Mouse (Mus musculus): ENCODE data around the gene Zc3h7b. TPM values are rescaled to one million over a fixed set of nuclear protein-coding genes. Genes with fewer than 3 reads are reported as not detected.
A peak's percentile ranks its signal among the peaks of the same experiment; 100 is the strongest.
"Not testable (repeated sequence)": the region's sequence is repeated elsewhere in the genome, so short reads cannot be mapped to it uniquely, and the experiment has no call there.

The Zc3h7b gene
- polyA plus RNA-seq (2015; fragmentation: Nextera tagmentation; extraction: Ambion mirVana), result 26.5 TPM in 2 replicates

DNA sequence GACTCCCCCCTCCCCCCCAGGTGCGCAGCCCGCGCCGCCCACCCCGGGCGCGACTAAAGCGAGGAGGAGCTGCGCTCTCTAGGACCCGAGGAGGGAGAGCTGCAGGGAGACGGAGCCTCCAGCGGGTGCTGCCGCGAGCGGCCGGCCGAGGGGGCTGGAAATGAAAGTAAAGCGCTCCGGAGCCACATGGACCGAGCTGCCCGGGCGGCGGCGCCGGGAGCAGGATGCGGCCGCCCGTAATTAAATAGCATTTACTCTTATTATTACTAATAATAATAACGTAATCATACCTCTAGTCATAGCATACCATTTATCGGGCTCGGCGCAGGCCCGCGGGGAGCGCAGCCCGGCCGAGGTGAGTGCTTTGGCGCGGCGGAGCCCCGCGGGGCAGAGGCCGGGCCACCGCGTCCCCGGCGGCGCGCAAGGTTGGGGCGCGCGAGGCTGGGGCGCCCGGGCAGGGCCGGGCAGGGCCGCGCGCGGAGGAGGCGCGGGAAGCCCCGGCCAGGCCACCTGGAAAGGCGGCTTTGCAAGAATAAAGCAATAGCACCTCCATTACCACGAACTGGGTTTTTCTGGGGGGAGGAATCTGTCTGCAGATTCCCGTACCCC, at the start of gene Zc3h7b, which contains the start of gene Rangap1:
Zc3h7b (plus strand) TSS at position 66 of the 609 bp plus-strand sequence.
Rangap1 (minus strand) TSS at position 539 of the 609 bp plus-strand sequence.
- H3K4me1 ChIP-seq (replicated peaks; ENCODE audit: insufficient read depth, low read length), result 0 out of 2 replicates have a peak, but pooled peaks cover 6% of the 10 kb centered on the region
- H3K4me3 ChIP-seq (replicated peaks; ENCODE audit: low read depth, low read length), result peak within 1 kb of the TSS; percentile 97
- H3K36me3 ChIP-seq (ENCODE audit: insufficient read depth, low read length), result no peaks in the 10 kb centered on the region
- peak within 1 kb of the TSS; percentile 92 for H3K9ac ChIP-seq (ENCODE audit: low read depth, low read length)
- ATAC-seq (replicated peaks; ENCODE audit: low FRiP score, low read depth), result peak; percentile 75
- peak; percentile 91 for DNase-seq (ENCODE audit: low spot score)
- H3K9me3 ChIP-seq (replicated peaks; ENCODE audit: low read length), result no peaks in the 10 kb centered on the region
- under 1% methylated on average over 62 of the region's 65 CpGs for WGBS
- peak; percentile 27 for TF ChIP-seq CTCF (IDR thresholded peaks at IDR 0.05; ENCODE audit: low read depth)
- H3K27ac ChIP-seq, result peak within 1 kb of the TSS; percentile 95
- H3K27me3 ChIP-seq (ENCODE audit: insufficient read depth, low read length), result no peaks in the 10 kb centered on the region
- H3K4me2 ChIP-seq (ENCODE audit: low read length), result peak within 1 kb of the TSS; percentile 89

DNA sequence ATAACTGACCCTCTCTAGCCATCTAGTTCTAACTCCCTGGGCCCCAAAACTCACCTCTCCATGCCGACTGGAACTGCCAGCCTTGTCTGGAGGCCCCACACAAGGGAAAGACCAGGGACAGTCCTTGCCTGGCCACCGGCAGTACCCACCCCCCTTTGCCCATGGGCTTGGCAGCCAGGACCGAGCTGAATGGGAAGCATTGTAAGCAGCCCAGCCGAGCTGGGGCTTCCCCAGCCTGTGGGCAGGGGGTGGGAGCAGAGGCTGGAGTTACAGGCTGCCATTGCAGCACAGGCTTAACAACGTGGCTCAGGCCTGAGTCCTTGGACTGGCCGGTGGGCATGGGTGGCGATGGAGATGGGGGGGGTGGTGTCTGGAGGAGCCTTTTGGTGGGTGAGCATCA, 47.7 kb upstream of the Zc3h7b start, which contains the start of gene Chadl:
Chadl (minus strand) TSS at position 113 of the 400 bp plus-strand sequence.
- H3K9me3 ChIP-seq (replicated peaks; ENCODE audit: low read length), result no peaks in the 10 kb centered on the region
- no peak within 1 kb of the TSS for H3K4me3 ChIP-seq (replicated peaks; ENCODE audit: low read depth, low read length)
- peaks cover 16% of the 10 kb centered on the region; the same call in 1 of the 2 replicates for H3K4me1 ChIP-seq (replicated peaks; ENCODE audit: insufficient read depth, low read length)
- no peak for TF ChIP-seq CTCF (IDR thresholded peaks at IDR 0.05; ENCODE audit: low read depth)
- WGBS, result 63% methylated on average over 7 of the region's 7 CpGs
- H3K27ac ChIP-seq, result no peak within 1 kb of the TSS
- DNase-seq (ENCODE audit: low spot score), result no peak
- no peak within 1 kb of the TSS for H3K9ac ChIP-seq (ENCODE audit: low read depth, low read length)
- H3K27me3 ChIP-seq (ENCODE audit: insufficient read depth, low read length), result peaks cover 14% of the 10 kb centered on the region
- ATAC-seq (replicated peaks; ENCODE audit: low FRiP score, low read depth), result no peak
- H3K36me3 ChIP-seq (ENCODE audit: insufficient read depth, low read length), result no peaks in the 10 kb centered on the region
- no peak within 1 kb of the TSS for H3K4me2 ChIP-seq (ENCODE audit: low read length)

DNA sequence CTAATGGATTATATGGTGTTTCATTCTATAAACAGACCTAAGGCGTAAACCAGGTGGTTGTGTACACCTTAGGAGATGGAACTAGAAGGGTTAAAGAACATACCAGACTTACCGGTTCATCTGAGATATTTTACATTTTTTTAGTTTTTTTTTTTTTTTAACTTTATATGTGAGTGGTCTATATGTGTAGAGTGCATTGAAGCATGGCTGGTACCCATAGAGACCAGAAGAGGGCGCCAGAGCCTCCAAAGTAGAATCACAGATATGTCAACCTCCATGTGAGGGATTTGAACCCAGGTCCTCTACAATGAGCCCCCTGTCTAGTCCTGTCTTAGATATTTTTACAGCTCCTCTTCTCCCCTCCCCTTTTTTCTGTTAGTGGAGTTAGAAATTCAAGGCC, 47.0 kb upstream of the Zc3h7b start:
- Histone ChIP-seq H3K9ac (ENCODE audit: low read depth, low read length) (no peak overlapping the region), H3K9me3 (replicated peaks; ENCODE audit: low read length) (no peaks in the 10 kb centered on the region), H3K27me3 (ENCODE audit: insufficient read depth, low read length) (peaks cover 10% of the 10 kb centered on the region), H3K36me3 (ENCODE audit: insufficient read depth, low read length) (no peaks in the 10 kb centered on the region), H3K4me1 (replicated peaks; ENCODE audit: insufficient read depth, low read length) (peaks cover 16% of the 10 kb centered on the region; the same call in 1 of the 2 replicates), H3K4me3 (replicated peaks; ENCODE audit: low read depth, low read length) (no peak overlapping the region), H3K27ac (no peak overlapping the region), H3K4me2 (ENCODE audit: low read length) (no peak overlapping the region)
- ATAC-seq (replicated peaks; ENCODE audit: low FRiP score, low read depth), result no peak
- peak; percentile 67 for TF ChIP-seq CTCF (IDR thresholded peaks at IDR 0.05; ENCODE audit: low read depth)
- peak; percentile 48 for DNase-seq (ENCODE audit: low spot score)
- WGBS, result 40% methylated on average over 3 of the region's 3 CpGs

DNA sequence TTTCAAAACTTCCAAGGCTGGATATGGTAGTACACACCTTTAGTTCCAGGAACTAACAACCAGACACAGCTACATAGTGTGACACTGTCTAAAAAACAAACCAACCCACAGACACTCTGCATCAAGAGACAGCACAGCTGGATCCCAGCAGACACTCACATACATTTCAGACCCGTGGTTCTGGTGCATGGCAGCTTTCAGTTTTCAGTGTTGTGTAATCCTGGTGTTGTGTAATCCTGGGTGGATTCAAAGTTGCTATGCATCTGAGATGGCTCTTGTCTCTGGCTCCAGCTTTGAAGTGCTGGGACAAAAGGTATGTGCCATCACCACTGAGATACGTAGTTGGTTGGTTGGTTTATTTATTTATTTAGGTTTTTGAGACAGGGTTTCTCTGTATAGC, 46.3 kb upstream of the Zc3h7b start:
- WGBS, result 73% methylated on average over 2 of the region's 2 CpGs
- Histone ChIP-seq H3K36me3 (ENCODE audit: insufficient read depth, low read length) (0 out of 2 replicates have a peak, but pooled peaks cover under 1% of the 10 kb centered on the region), H3K4me1 (replicated peaks; ENCODE audit: insufficient read depth, low read length) (peaks cover 13% of the 10 kb centered on the region; the same call in 1 of the 2 replicates), H3K27me3 (ENCODE audit: insufficient read depth, low read length) (peaks cover 4% of the 10 kb centered on the region), H3K9ac (ENCODE audit: low read depth, low read length) (no peak overlapping the region), H3K4me3 (replicated peaks; ENCODE audit: low read depth, low read length) (no peak overlapping the region), H3K4me2 (ENCODE audit: low read length) (no peak overlapping the region), H3K9me3 (replicated peaks; ENCODE audit: low read length) (no peaks in the 10 kb centered on the region), H3K27ac (no peak overlapping the region)
- DNase-seq (ENCODE audit: low spot score) (no peak), ATAC-seq (replicated peaks; ENCODE audit: low FRiP score, low read depth) (no peak)
- no peak for TF ChIP-seq CTCF (IDR thresholded peaks at IDR 0.05; ENCODE audit: low read depth)

DNA sequence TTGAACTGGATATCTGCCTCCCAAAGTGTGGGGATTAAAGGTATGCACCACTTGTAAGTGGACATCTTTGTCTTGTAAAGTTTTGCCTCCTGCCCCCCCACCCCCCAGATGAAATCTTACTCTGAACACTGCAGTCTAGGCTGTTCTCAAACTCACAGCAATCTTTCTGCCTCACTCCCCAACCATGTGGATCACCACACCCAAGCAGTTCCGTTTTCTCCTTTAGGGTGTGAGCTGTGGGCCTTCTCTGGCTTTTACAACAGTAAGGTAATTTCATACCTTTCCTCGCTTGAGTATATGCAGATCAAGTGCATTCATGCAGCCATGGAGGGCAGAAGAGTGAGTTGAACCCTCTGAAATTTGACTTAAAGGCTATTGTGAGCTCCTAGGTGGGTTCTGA, 44.7 kb upstream of the Zc3h7b start:
- Histone ChIP-seq H3K9me3 (replicated peaks; ENCODE audit: low read length) (no peaks in the 10 kb centered on the region), H3K27ac (0 out of 2 replicates have a peak overlapping the region, but pooled peaks have one; percentile 3), H3K36me3 (ENCODE audit: insufficient read depth, low read length) (peaks cover 10% of the 10 kb centered on the region), H3K27me3 (ENCODE audit: insufficient read depth, low read length) (no peaks in the 10 kb centered on the region), H3K4me3 (replicated peaks; ENCODE audit: low read depth, low read length) (no peak overlapping the region), H3K9ac (ENCODE audit: low read depth, low read length) (no peak overlapping the region), H3K4me1 (replicated peaks; ENCODE audit: insufficient read depth, low read length) (no peaks in the 10 kb centered on the region), H3K4me2 (ENCODE audit: low read length) (no peak overlapping the region)
- 49% methylated on average over 2 of the region's 2 CpGs for WGBS
- no peak for ATAC-seq (replicated peaks; ENCODE audit: low FRiP score, low read depth)
- DNase-seq (ENCODE audit: low spot score), result no peak
- TF ChIP-seq CTCF (IDR thresholded peaks at IDR 0.05; ENCODE audit: low read depth), result no peak

DNA sequence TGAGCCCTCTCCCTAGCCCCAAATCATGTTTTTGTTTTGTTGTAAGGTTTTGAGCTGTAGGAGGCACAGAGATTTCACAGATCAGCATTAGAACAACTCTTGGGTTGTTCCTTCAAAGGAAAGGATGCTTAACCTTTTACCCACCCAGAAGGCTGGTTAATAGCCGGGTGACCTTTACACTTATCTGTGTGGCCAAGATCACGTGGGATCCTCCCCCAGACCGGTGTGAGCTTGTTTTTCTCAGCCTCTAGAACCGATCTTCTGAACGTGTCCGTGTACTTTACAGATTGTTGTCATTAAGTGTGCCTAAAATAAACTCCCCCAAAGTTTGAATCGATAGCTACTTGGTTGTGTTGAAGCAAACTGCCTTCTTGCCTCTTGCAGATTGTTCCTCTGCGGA, 44.3 kb upstream of the Zc3h7b start:
- 0 out of 2 replicates have a peak, but pooled peaks have one; percentile 41 for ATAC-seq (replicated peaks; ENCODE audit: low FRiP score, low read depth)
- Histone ChIP-seq H3K27ac (0 out of 2 replicates have a peak overlapping the region, but pooled peaks have one; percentile 3), H3K9me3 (replicated peaks; ENCODE audit: low read length) (no peaks in the 10 kb centered on the region), H3K36me3 (ENCODE audit: insufficient read depth, low read length) (peaks cover 14% of the 10 kb centered on the region), H3K27me3 (ENCODE audit: insufficient read depth, low read length) (no peaks in the 10 kb centered on the region), H3K9ac (ENCODE audit: low read depth, low read length) (no peak overlapping the region), H3K4me2 (ENCODE audit: low read length) (no peak overlapping the region), H3K4me3 (replicated peaks; ENCODE audit: low read depth, low read length) (no peak overlapping the region), H3K4me1 (replicated peaks; ENCODE audit: insufficient read depth, low read length) (no peaks in the 10 kb centered on the region)
- no peak for TF ChIP-seq CTCF (IDR thresholded peaks at IDR 0.05; ENCODE audit: low read depth)
- 38% methylated on average over 8 of the region's 8 CpGs for WGBS
- no peak for DNase-seq (ENCODE audit: low spot score)

DNA sequence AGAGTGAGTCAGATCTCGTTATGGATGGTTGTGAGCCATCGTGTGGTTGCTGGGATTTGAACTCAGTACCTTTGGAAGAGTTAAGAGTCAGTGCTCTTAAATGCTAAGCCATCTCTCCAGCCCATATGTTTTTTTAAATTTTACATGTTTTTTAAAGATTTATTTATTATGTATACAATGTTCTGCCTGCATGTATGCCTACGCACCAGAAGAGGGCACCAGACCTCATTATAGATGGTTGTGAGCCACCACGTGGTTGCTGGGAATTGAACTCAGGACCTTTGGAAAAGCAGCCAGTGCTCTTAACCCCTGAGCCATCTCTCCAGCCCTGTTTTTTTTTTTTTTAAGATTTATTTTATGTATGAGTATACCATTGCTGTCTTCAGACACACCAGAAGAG, 43.5 kb upstream of the Zc3h7b start:
- H3K9me3 ChIP-seq (replicated peaks; ENCODE audit: low read length); DNase-seq (ENCODE audit: low spot score); H3K27ac ChIP-seq; H3K4me2 ChIP-seq (ENCODE audit: low read length); ATAC-seq (replicated peaks; ENCODE audit: low FRiP score, low read depth); H3K4me1 ChIP-seq (replicated peaks; ENCODE audit: insufficient read depth, low read length); H3K27me3 ChIP-seq (ENCODE audit: insufficient read depth, low read length); H3K9ac ChIP-seq (ENCODE audit: low read depth, low read length); H3K4me3 ChIP-seq (replicated peaks; ENCODE audit: low read depth, low read length): not testable (repeated sequence)
- H3K36me3 ChIP-seq (ENCODE audit: insufficient read depth, low read length), result peaks cover 21% of the 10 kb centered on the region
- WGBS, result 77% methylated on average over 4 of the region's 4 CpGs
